Mouse (Mus musculus): Measurements from ENCODE around the gene Mta2.

GRCm38 (mm10) chr19:8965075-8965474 lies 23.4 kb downstream of the Mta2 start:
- TF ChIP-seq POLR2A (IDR thresholded peaks at IDR 0.05; ENCODE audit: borderline replicate concordance, extremely low read depth, low read depth, low read length) = no peak
- TF ChIP-seq CTCF (IDR thresholded peaks at IDR 0.05; ENCODE audit: insufficient read depth, low read length) = no peak

Data from lung, adult 2 months (tissue).